Mouse (Mus musculus) layer of hippocampus, postnatal 25 days (tissue): ENCODE data around the gene Chd4. TPM values are rescaled to one million over a fixed set of nuclear protein-coding genes. Genes with fewer than 3 reads are reported as not detected.
A peak's percentile ranks its signal among the peaks of the same experiment; 100 is the strongest.

ENCODE experiments used
- DNase-seq, 2 experiments: peaks; one replicate each; pipeline ENCODE4 v3.0.0; 2022; ENCODE audit warnings: mixed read lengths in 2 of 2, low spot score in 1 of 2; ENCODE audit errors: extremely low spot score in 1 of 2
- total RNA-seq, 2 experiments: library from RNA; stranded (reverse); gene quantifications; 2 replicates each; pipeline ENCODE4 v1.2.3; 2021

The Chd4 gene
- total RNA-seq, 2 experiments from 2014 or later, result 153 to 194 TPM

DNA sequence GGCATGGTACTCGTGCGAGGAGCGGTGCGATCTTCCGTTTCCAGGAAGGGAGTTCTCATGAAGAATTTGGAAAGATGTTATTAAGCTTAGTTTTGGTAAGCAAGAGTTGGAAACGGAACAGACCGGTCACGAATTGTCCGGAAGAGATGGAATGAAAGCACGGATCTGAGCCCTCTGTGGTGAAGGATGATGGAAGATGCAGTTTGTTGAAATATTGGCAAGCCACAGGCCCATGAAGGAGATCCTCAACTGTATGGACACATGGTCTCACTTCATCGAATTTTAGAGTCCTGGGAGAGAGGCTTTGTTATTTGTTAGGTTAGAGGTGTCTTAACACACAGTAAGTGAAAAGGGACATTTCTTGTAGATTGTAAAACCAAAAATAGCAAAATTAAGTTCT, 36.7 kb downstream of the Chd4 start:
- DNase-seq, result no peak

DNA sequence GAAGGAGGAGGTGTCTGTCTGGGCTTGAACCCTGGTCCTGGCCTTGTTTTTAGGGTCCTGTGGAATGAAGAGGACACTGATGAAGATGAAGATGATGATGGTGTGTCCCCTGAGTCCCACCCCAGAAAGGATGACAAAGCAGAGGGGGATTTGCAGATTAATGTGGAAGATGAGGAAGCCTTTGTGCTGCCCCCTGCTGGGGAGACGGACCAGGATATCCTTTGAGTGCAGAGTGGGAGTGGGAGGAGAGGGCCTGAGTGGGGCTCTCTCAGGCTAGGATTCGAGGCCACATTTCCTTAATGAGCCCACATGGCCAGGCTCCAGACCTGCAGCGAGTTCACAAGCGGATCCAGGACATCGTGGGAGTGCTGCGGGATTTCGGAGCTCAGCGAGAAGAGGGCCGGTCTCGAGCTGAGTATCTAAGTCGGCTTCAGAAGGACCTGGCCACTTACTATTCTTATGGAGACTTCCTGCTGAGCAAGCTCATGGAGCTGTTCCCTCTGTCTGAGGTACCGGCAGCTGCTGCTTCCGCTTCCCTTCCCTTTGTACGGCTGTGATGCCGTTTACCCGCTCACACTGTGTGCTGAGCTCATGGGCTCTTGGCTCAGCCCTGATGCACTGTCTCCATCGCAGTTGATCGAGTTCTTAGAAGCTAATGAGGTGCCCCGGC, 41.4 kb downstream of the Chd4 start:
- DNase-seq, result peak in 1 of 2 experiments; percentile 70

DNA sequence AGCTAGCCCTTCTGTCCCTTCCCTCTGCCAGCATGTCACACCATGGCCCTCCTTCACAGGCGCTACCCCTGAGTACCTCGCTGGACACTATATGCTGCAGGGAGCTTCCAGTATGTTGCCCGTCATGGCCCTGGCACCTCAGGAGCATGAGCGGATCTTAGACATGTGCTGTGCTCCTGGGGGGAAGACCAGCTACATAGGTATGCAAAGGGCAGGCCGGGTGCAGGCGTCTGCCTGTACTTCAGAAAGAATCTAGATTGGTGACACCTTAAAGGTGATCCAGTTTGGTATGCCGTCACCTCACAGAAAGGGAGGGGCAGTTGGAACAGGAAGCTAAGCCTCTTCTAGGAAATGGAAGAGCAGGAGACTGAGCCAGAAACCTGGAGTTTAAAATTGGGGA, 44.0 kb downstream of the Chd4 start:
- no peak for DNase-seq

- DNase-seq, result no peak
These were observed 46.7 kb downstream of the Chd4 start for GRCm38 (mm10) chr6:125142436-125142835.

- no peak for DNase-seq
These were observed 47.3 kb downstream of the Chd4 start for GRCm38 (mm10) chr6:125143128-125143527.

- no peak for DNase-seq
These were observed 48.1 kb downstream of the Chd4 start for GRCm38 (mm10) chr6:125143904-125144303.

DNA sequence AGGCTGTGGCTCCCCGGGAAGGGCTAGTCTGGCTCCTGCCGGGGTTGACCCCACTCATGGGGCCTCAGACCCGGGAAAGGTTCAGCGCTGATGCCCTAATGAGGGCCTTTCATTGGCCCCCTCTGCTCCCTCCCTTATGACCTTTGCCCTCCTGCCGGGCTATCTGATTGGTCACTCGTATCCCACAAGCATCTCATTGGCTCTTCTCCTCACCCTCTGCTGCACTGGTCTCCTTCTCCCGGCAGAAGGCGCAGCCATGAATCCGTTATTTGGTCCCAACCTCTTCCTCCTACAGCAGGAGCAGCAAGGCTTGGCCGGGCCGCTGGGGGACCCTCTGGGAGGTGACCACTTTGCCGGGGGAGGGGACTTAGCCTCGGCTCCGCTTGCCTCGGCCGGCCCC, 49.2 kb downstream of the Chd4 start, which contains the start of gene Iffo1:
Gene Iffo1, plus strand, starts transcription at position 241 of the 400 bp plus-strand sequence.
- DNase-seq, result peak; percentile 79 to 80

DNA sequence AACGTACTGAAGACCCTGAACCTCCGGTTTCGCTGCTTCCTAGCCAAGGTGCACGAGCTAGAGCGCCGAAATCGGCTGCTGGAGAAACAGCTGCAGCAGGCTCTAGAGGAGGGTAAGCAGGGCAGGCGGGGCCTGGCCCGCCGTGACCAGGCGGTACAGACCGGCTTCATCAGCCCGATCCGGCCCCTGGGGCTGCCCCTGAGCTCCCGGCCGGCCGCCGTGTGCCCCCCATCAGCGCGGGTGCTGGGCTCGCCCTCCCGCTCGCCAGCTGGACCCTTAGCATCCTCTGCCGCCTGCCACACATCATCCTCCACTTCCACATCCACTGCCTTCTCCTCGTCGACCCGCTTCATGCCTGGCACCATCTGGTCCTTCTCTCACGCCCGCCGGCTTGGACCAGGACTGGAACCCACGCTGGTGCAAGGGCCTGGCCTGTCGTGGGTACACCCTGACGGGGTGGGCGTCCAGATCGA, 49.7 kb downstream of the Chd4 start:
- no peak for DNase-seq

GRCm38 (mm10) chr6:125146148-125146547, 50.4 kb downstream of the Chd4 start:
- DNase-seq, result no peak

DNA sequence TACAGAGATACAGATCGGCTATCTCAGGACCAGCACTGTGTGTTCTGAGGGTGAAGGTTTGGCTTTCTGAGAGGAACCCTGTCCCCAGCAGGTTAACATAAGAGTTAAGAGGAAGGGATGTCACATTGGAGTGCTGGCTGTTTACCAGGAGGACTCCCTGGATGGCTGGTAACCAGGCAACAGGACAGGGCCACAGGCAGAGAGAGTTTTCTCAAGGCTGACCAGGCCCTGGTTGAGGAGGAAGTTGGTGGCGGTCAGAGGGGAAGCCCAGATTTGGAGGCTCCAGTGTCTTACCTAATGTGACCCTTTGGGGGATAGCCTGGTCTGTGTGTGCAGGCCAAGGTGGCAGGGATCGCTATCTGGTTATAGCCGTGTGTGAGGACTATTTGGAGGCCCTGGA, 51.0 kb downstream of the Chd4 start:
- no peak for DNase-seq

DNA sequence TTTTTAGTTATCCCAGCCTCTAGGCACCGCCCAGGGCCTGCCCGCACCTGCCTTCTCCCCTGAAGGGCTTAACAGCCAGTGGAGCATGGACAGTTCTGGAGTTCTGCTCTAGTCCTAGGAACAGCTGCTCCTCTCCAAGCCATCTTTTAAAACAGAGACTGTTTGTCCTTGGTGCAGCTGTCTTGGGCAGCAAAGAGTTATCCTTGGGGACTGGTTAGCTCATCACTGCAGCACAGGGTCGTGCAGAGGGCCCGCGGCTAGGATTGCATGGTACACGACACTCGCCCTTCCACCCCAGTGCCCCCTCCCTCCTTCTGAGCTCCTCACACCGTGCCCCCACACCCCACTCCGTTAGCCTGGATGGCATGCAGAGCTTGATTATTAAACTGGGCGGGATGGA, 51.5 kb downstream of the Chd4 start:
- no peak for DNase-seq

DNA sequence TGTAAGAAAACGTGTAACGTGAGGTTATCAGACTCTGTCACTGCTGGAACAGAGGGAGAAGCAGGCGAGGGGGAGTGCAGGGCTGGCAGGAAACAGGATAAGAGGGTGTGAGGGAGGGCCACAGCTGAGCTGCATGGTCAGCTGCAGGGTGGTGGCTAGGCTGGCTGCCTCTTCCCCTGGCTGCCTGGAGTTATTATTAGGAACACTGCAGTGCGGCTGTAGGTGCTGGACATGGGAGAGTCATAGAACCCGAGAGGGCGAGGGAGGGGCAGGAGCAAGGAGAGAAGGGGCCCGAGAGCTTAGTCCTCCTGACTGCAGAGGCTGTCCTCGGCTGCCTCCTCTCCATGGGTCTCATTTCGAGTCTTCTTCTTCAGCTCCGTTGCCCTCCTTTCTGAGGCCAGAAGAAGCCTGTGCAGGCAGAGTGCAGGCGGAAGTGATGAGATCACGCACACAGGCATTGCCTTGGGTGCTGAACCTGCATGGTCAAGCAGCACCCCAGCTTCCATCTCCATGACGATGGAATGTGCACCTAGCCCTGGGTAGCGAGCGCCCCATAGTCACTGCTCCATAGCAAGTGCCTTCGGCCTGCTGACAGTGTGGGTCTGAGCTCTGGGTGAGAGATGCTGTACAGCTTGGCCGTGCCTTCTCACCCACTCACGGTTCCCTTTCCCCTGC, 52.6 kb downstream of the Chd4 start:
- DNase-seq, result peak in 1 of 2 experiments; percentile 13

GRCm38 (mm10) chr6:125148926-125149568, 53.3 kb downstream of the Chd4 start:
- DNase-seq, result peak in 1 of 2 experiments; percentile 27

- DNase-seq, result no peak
These were observed 53.8 kb downstream of the Chd4 start for GRCm38 (mm10) chr6:125149569-125149950.

- DNase-seq, result no peak
These were observed 56.6 kb downstream of the Chd4 start for GRCm38 (mm10) chr6:125152212-125153017.

DNA sequence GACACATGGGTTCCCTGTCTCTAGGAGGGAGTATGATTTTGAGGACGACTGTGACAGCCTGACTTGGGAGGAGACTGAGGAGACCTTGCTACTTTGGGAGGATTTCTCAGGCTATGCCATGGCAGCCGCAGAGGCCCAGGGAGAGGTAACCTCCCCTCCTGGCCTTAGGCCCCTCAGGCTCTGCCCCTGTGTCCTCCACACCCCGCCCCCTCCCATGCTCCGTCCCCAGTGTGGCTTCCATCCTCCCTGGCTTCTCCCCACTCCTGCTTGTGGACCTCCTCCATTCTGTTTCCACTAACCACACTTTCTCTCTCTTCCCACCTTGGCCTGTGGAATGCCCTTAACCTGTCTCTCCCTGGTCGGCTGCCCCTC, 57.2 kb downstream of the Chd4 start:
- DNase-seq, result no peak

GRCm38 (mm10) chr6:125153682-125154081, 57.9 kb downstream of the Chd4 start:
- DNase-seq, result no peak

- no peak for DNase-seq
These were observed 58.8 kb downstream of the Chd4 start for GRCm38 (mm10) chr6:125154550-125154949.

DNA sequence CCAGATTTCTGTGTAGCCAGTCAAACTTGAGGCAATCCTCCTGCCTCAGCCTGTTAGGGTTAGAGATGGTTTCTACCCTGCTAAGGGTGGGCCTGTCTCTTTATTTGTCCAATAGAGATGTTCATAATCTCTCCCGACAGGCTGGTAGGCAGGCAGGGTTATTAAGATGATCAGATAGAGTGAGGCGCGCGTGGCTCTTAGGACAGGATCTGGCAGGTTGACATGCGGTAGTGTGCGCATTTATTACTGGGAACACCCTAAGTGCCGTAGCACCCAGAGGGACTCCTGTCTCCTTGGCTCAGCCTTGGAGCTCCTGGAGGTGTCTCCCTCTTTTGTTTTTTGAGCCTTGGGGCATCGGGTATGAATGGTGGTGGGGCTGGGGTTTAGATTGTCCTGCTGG, 59.5 kb downstream of the Chd4 start:
- no peak for DNase-seq

DNA sequence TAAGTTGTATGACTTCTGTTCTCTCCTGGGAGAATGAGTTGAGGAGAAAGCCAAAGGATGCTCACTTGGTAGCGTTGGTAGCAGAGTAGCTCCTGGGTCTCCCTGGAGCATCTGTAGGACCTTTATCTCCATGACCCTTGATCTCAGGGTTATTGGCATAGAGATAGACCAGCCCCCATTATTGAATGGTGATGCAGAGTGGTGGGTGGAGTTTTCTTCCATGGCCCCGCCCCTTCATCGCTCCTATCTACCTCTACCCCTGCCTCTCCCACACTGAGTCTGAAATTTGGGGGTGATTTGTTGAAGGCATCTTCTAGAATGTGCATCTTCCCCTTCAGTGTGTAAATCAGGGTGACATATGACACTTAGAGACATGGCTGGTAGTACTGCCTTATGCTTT, 60.7 kb downstream of the Chd4 start:
- no peak for DNase-seq
